Mouse (Mus musculus): ENCODE results near the gene Cand2.

DNA sequence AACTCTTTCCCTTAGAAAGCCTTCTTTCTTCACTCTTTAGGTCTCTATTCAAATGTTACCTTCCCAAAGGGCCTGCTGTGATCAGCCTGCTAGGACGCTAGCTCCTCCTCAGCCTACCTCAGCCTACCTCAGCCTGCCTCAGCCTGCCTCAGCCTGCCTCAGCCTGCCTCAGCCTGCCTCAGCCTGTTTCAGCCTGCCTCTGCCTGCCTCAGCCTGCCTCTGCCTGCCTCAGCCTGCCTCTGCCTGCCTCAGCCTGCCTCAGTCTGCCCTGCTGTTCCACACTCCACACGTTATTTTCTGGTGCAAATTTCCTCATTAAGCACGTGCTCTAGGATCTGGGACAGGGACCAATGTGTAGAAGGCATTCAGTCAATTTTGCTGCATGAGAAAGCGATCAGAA is 14.2 kb upstream of the Cand2 start:
- TF ChIP-seq ZC3H11A (IDR thresholded peaks at IDR 0.05; ENCODE audit: borderline replicate concordance, low read depth, low read length) (no peak), CHD2 (IDR thresholded peaks at IDR 0.05; ENCODE audit: low read depth, low read length) (no peak), HCFC1 (IDR thresholded peaks at IDR 0.05; ENCODE audit: borderline replicate concordance, insufficient read depth, low read length) (no peak), MAFK (IDR thresholded peaks at IDR 0.05; ENCODE audit: insufficient read depth, low read depth, low read length) (no peak), ZNF384 (IDR thresholded peaks at IDR 0.05; ENCODE audit: low read depth, low read length) (no peak)
